Mouse (Mus musculus): ENCODE measurements at regions not wholly inside any gene's neighbourhood (a gene's known extent, or its start where the extent isn't known, plus 50 kb on each side); places are given as distances from the start of the nearest gene placed in this dataset.

- TF ChIP-seq CTCF (IDR thresholded peaks at IDR 0.05; ENCODE audit: low read depth, low read length) (no peak), EP300 (IDR thresholded peaks at IDR 0.05; ENCODE audit: insufficient read depth, low read depth, low read length) (no peak), POLR2A (IDR thresholded peaks at IDR 0.05; ENCODE audit: insufficient read depth, low read length) (no peak)
These were observed 78.5 kb upstream of the Igsf21 start for GRCm38 (mm10) chr4:140324971-140325676.
